14 mouse cellular contexts compared by ENCODE assay signal in genomic region chr12:51729827-51730226, GRCm38 (mm10). TPM values are rescaled to one million over a fixed set of nuclear protein-coding genes. Genes with fewer than 3 reads are reported as not detected.
DNase-seq lines count a peak whose midpoint lies in the region; ATAC-seq and TF ChIP-seq lines count a peak whose summit lies in the region.
"Had no signal": no experiment of that assay in that cellular context is flagged by ENCODE, and none has a peak within 500 bp of the region (broad histone marks: within the 10 kb centered on the region; RNA-seq: fewer than 3 reads in every experiment).

No protein-coding gene starts in this region.

- intact Hi-C loops in heart, postnatal 14 days (cut with DNase I): loop anchor here (5.0 kb wide), 1 partner anchor 38 kb away; the partner anchor contains the start of genes Ap4s1 and Strn3

- no peak overlapping the region for H3K4me3 ChIP-seq in heart, embryonic 13.5 days
- H3K4me3 ChIP-seq in limb, embryonic 13.5 days: no peak overlapping the region
- no peak overlapping the region for H3K4me3 ChIP-seq in limb, embryonic 10.5 days
- no peak overlapping the region for H3K4me3 ChIP-seq in bone marrow macrophage, adult 2 months (ENCODE audit: insufficient read depth, low read length)
- H3K4me3 ChIP-seq in intestine, embryonic 15.5 days (replicated peaks): no peak overlapping the region
- H3K4me3 ChIP-seq: neural tube, embryonic 15.5 days had no signal

- H3K36me3 ChIP-seq in heart, embryonic 13.5 days: peaks cover 16% of the 10 kb centered on the region
- peaks cover 10% of the 10 kb centered on the region for H3K36me3 ChIP-seq in limb, embryonic 13.5 days
- peaks cover 12% of the 10 kb centered on the region; the same call in 1 of the 2 replicates for H3K36me3 ChIP-seq in limb, embryonic 10.5 days
- no peaks in the 10 kb centered on the region for H3K36me3 ChIP-seq in intestine, embryonic 15.5 days

- 91% methylated on average over 9 of the region's 9 CpGs for WGBS in heart, embryonic 13.5 days
- 93% methylated on average over 9 of the region's 9 CpGs for WGBS in limb, embryonic 13.5 days
- 94% methylated on average over 9 of the region's 9 CpGs for WGBS in limb, embryonic 10.5 days
- WGBS in intestine, embryonic 15.5 days: 94% methylated on average over 9 of the region's 9 CpGs

- H3K27ac ChIP-seq in heart, embryonic 13.5 days (replicated peaks): peak overlapping the region; percentile 91
- H3K27ac ChIP-seq in limb, embryonic 13.5 days: 0 out of 2 replicates have a peak overlapping the region, but pooled peaks have one; percentile 28
- no peak overlapping the region for H3K27ac ChIP-seq in limb, embryonic 10.5 days
- peak overlapping the region; percentile 75; the same call in 1 of the 2 replicates for H3K27ac ChIP-seq in bone marrow macrophage, adult 2 months (ENCODE audit: insufficient read depth, low read depth, low read length)
- 0 out of 2 replicates have a peak overlapping the region, but pooled peaks have one; percentile 1 for H3K27ac ChIP-seq in intestine, embryonic 15.5 days

- ATAC-seq in heart, embryonic 13.5 days (ENCODE audit: extremely low read depth, insufficient number of reproducible peaks, low FRiP score, low TSS enrichment): no peak
- ATAC-seq in limb, embryonic 13.5 days (ENCODE audit: low FRiP score, low read depth): no peak
- ATAC-seq in intestine, embryonic 15.5 days: no peak
- ATAC-seq: inflammation-experienced regulatory T-cells, adult 6 months had no signal

- no peak overlapping the region for H3K4me2 ChIP-seq in heart, embryonic 13.5 days
- H3K4me2 ChIP-seq in limb, embryonic 13.5 days (replicated peaks): no peak overlapping the region
- no peak overlapping the region for H3K4me2 ChIP-seq in intestine, embryonic 15.5 days (replicated peaks)
- H3K4me2 ChIP-seq: lung, embryonic 14.5 days; neural tube, embryonic 15.5 days had no signal

- H3K9ac ChIP-seq in heart, embryonic 13.5 days: 0 out of 2 replicates have a peak overlapping the region, but pooled peaks have one; percentile 34
- no peak overlapping the region for H3K9ac ChIP-seq in limb, embryonic 13.5 days
- H3K9ac ChIP-seq in intestine, embryonic 15.5 days: no peak overlapping the region
- H3K9ac ChIP-seq: lung, embryonic 14.5 days; neural tube, embryonic 15.5 days had no signal

- DNase-seq in heart, postnatal 14 days: no peak
- no peak for DNase-seq in limb, embryonic 10.5 days (ENCODE audit: low spot score)
- no peak for DNase-seq in layer of hippocampus, adult 11-12 months (ENCODE audit: low spot score)
- no peak for DNase-seq in thymus, postnatal 0 days (ENCODE audit: low spot score)
- DNase-seq: cerebellum, adult 18-20 months; layer of hippocampus, adult 9-11 months; thymus, postnatal 25 days had no signal

- TF ChIP-seq POLR2A in bone marrow macrophage, adult 2 months (IDR thresholded peaks at IDR 0.05; ENCODE audit: borderline replicate concordance, low read depth, low read length): no peak

- TF ChIP-seq CTCF in bone marrow macrophage, adult 2 months (IDR thresholded peaks at IDR 0.05; ENCODE audit: low read depth, low read length): no peak

- no peaks in the 10 kb centered on the region for H3K9me3 ChIP-seq in heart, embryonic 13.5 days
- no peaks in the 10 kb centered on the region for H3K9me3 ChIP-seq in limb, embryonic 13.5 days
- H3K9me3 ChIP-seq in limb, embryonic 10.5 days (replicated peaks): no peaks in the 10 kb centered on the region
- no peaks in the 10 kb centered on the region for H3K9me3 ChIP-seq in intestine, embryonic 15.5 days
- H3K9me3 ChIP-seq: neural tube, embryonic 15.5 days had no signal

- H3K4me1 ChIP-seq in heart, embryonic 13.5 days: peaks cover 30% of the 10 kb centered on the region
- 0 out of 2 replicates have a peak, but pooled peaks cover 7% of the 10 kb centered on the region for H3K4me1 ChIP-seq in limb, embryonic 13.5 days
- H3K4me1 ChIP-seq in limb, embryonic 10.5 days: no peaks in the 10 kb centered on the region
- H3K4me1 ChIP-seq in bone marrow macrophage, adult 2 months (ENCODE audit: control insufficient read depth, insufficient read depth, low read length): peaks cover 21% of the 10 kb centered on the region
- H3K4me1 ChIP-seq in intestine, embryonic 15.5 days (replicated peaks): peaks cover 11% of the 10 kb centered on the region
- H3K4me1 ChIP-seq: neural tube, embryonic 15.5 days had no signal

- H3K27me3 ChIP-seq in heart, embryonic 13.5 days (replicated peaks): no peaks in the 10 kb centered on the region
- H3K27me3 ChIP-seq in limb, embryonic 13.5 days: no peaks in the 10 kb centered on the region
- no peaks in the 10 kb centered on the region for H3K27me3 ChIP-seq in limb, embryonic 10.5 days (ENCODE audit: low read depth, poor library complexity, severe bottlenecking)
- no peaks in the 10 kb centered on the region for H3K27me3 ChIP-seq in intestine, embryonic 15.5 days (replicated peaks)
- H3K27me3 ChIP-seq: neural tube, embryonic 15.5 days had no signal

RNA-seq across cellular contexts. Expression of gene Strn3, which starts 38.1 kb away (rescaled TPM):
- polyA plus RNA-seq in heart, embryonic 13.5 days (2015; fragmentation: Nextera tagmentation; extraction: Ambion mirVana): 37.3 and 40.0 TPM in 2 replicates
- 10 to 100 TPM; 87.4 to 93.9 TPM for total RNA-seq in heart, postnatal 14 days (2021)
- polyA plus RNA-seq in limb, embryonic 13.5 days (2015; fragmentation: Nextera tagmentation; extraction: Ambion mirVana): 55.8 and 56.2 TPM in 2 replicates
- polyA plus RNA-seq in limb, embryonic 10.5 days (2016; fragmentation: Nextera tagmentation; extraction: Ambion mirVana): 31.6 and 41.5 TPM in 2 replicates
- polyA plus RNA-seq in bone marrow macrophage, adult 2 months (2012; ENCODE audit: insufficient read depth, insufficient read length, missing spikeins): 35.1 and 38.2 TPM in 2 replicates
- polyA plus RNA-seq in intestine, embryonic 15.5 days (2015; fragmentation: Nextera tagmentation; extraction: Ambion mirVana): 32.8 TPM in 2 replicates
- polyA plus RNA-seq in thymus, postnatal 0 days (2015; fragmentation: Nextera tagmentation; extraction: Ambion mirVana): 27.3 and 31.2 TPM in 2 replicates

RNA-seq across cellular contexts. Expression of gene Ap4s1, which starts 39.0 kb away (rescaled TPM):
- 27.6 and 35.2 TPM in 2 replicates for polyA plus RNA-seq in heart, embryonic 13.5 days (2015; fragmentation: Nextera tagmentation; extraction: Ambion mirVana)
- 10 to 100 TPM; 43.4 to 43.8 TPM for total RNA-seq in heart, postnatal 14 days (2021)
- polyA plus RNA-seq in limb, embryonic 13.5 days (2015; fragmentation: Nextera tagmentation; extraction: Ambion mirVana): 30.2 and 32.7 TPM in 2 replicates
- polyA plus RNA-seq in limb, embryonic 10.5 days (2016; fragmentation: Nextera tagmentation; extraction: Ambion mirVana): 29.7 and 33.0 TPM in 2 replicates
- 24.9 and 27.6 TPM in 2 replicates for polyA plus RNA-seq in bone marrow macrophage, adult 2 months (2012; ENCODE audit: insufficient read depth, insufficient read length, missing spikeins)
- polyA plus RNA-seq in intestine, embryonic 15.5 days (2015; fragmentation: Nextera tagmentation; extraction: Ambion mirVana): 26.9 and 28.0 TPM in 2 replicates
- 41.7 and 42.4 TPM in 2 replicates for polyA plus RNA-seq in thymus, postnatal 0 days (2015; fragmentation: Nextera tagmentation; extraction: Ambion mirVana)
